Mouse (Mus musculus) liver, embryonic 14.5 days (tissue): ENCODE results near the gene Mpst. TPM values are rescaled to one million over a fixed set of nuclear protein-coding genes. Genes with fewer than 3 reads are reported as not detected.

Source experiments
- ATAC-seq: fragments of 200-750 bp; cut with Nextera tagmentation; 2 replicates; pipeline ENCODE4 v1.8.0; 2017; ENCODE audit warnings: moderate number of reproducible peaks, mild to moderate bottlenecking, moderate library complexity; ENCODE audit not compliant: insufficient read depth
- DNase-seq, 3 experiments: peaks; one replicate each; pipeline ENCODE4 v3.0.0-alpha.2; 2012 to 2013; ENCODE audit warnings: low read depth in 3 of 3, low spot score in 3 of 3
- H3K27ac ChIP-seq: fragments of 300-500 bp; sonication (generic); 2 replicates; pipeline ENCODE4 v1.5.1; 2014; ENCODE audit warnings: moderate library complexity, mild to moderate bottlenecking, control low read depth, inconsistent platforms
- H3K27me3 ChIP-seq: fragments of 300-500 bp; sonication (generic); 2 replicates; pipeline ENCODE4 v1.6.1; 2014; ENCODE audit warnings: mild to moderate bottlenecking, low read length, moderate library complexity; ENCODE audit not compliant: control insufficient read depth, insufficient read depth
- H3K36me3 ChIP-seq: fragments of 300-500 bp; sonication (generic); replicated peaks from 2 replicates; pipeline ENCODE4 v1.6.1; 2014; ENCODE audit warnings: low read depth; ENCODE audit not compliant: control insufficient read depth, insufficient read depth
- H3K4me1 ChIP-seq, 2 experiments: fragments of 200-500 bp in 1 of 2; fragments of 300-500 bp in 1 of 2; sonication (generic) in 1 of 2; replicated peaks; 2 replicates each; pipeline ENCODE4 v1.6.1; 2012 to 2014; ENCODE audit warnings: antibody characterized with exemption in 1 of 2, inconsistent platforms in 1 of 2, low read length in 1 of 2; ENCODE audit not compliant: control insufficient read depth in 2 of 2, insufficient read depth in 2 of 2
- H3K4me2 ChIP-seq: fragments of 300-500 bp; sonication (generic); 2 replicates; pipeline ENCODE4 v1.6.1; 2014; ENCODE audit warnings: low read depth, mild to moderate bottlenecking, control low read depth, moderate library complexity
- H3K4me3 ChIP-seq, 2 experiments: fragments of 200-500 bp in 1 of 2; fragments of 300-500 bp in 1 of 2; sonication (generic) in 1 of 2; 2 replicates each; pipeline ENCODE4 v1.5.1; 2012 to 2014; ENCODE audit warnings: low read depth in 2 of 2, low read length in 2 of 2, mild to moderate bottlenecking in 2 of 2, control low read depth in 1 of 2, inconsistent platforms in 1 of 2, moderate library complexity in 1 of 2; ENCODE audit not compliant: insufficient read depth in 1 of 2
- H3K9ac ChIP-seq: fragments of 300-500 bp; sonication (generic); replicated peaks from 2 replicates; pipeline ENCODE4 v1.6.1; 2014; ENCODE audit warnings: mild to moderate bottlenecking, control low read depth, moderate library complexity
- H3K9me3 ChIP-seq: fragments of 300-500 bp; sonication (generic); 2 replicates; pipeline ENCODE4 v1.6.1; 2016; ENCODE audit warnings: low read length, mixed read lengths; ENCODE audit not compliant: control insufficient read depth
- CTCF ChIP-seq: IDR thresholded peaks from 2 replicates; pipeline ENCODE4 v1.5.1; 2016; ENCODE audit warnings: antibody characterized with exemption, low read depth, control low read depth
- EP300 ChIP-seq: IDR thresholded peaks from 2 replicates; pipeline ENCODE4 v1.6.1; 2016; ENCODE audit warnings: antibody characterized with exemption, low read depth
- WGBS: fragments of 180-500 bp; shearing (Covaris S2); extraction: QIAGEN DNeasy Blood & Tissue Kit; methylation state at CpG from one replicate; pipeline ENCODE4 v1.1.7; 2014; ENCODE audit not compliant: insufficient replicate concordance; 5-methylcytosine and 5-hydroxymethylcytosine counted together
- polyA plus RNA-seq, 2 experiments: library from polyadenylated mRNA; depleted of rRNA in 1 of 2; stranded (reverse) in 1 of 2; unstranded in 1 of 2; fragments of >200 nt; fragmentation: Nextera tagmentation in 1 of 2; extraction: Ambion mirVana in 1 of 2; gene quantifications; 2 replicates each; pipeline versions ENCODE4 v1.2.1 to v1.2.3; 2012 to 2014

Gene Mpst
- polyA plus RNA-seq, 2 experiments = 6.8 to 90.7 TPM

- Histone ChIP-seq H3K27ac (no peak overlapping the region), H3K27me3 (peaks cover 15% of the 10 kb centered on the region), H3K9me3 (no peaks in the 10 kb centered on the region), H3K9ac (no peak overlapping the region), H3K4me1 (0 out of 4 replicates have a peak, but pooled peaks cover 0 to 2% of the 10 kb centered on the region in 2 experiments), H3K36me3 (no peaks in the 10 kb centered on the region), H3K4me3 (no peak overlapping the region), H3K4me2 (no peak overlapping the region)
- ATAC-seq (no peak), DNase-seq (no peak)
- 59% methylated on average over 8 of the region's 8 CpGs for WGBS
- TF ChIP-seq EP300 = no peak
- no peak for TF ChIP-seq CTCF
These were observed 32.3 kb downstream of the Mpst start for GRCm38 (mm10) chr15:78438505-78438904.

- H3K36me3 ChIP-seq = no peaks in the 10 kb centered on the region
- peaks cover 15% of the 10 kb centered on the region for H3K27me3 ChIP-seq
- no peak for DNase-seq
- no peak overlapping the region for H3K4me2 ChIP-seq
- H3K4me3 ChIP-seq = no peak overlapping the region
- 58% methylated on average over 9 of the region's 9 CpGs for WGBS
- no peak overlapping the region for H3K27ac ChIP-seq
- no peak for ATAC-seq
- TF ChIP-seq EP300 (no peak), CTCF (no peak)
- 0 out of 4 replicates have a peak, but pooled peaks cover 0 to 2% of the 10 kb centered on the region in 2 experiments for H3K4me1 ChIP-seq
- H3K9ac ChIP-seq = no peak overlapping the region
- no peaks in the 10 kb centered on the region for H3K9me3 ChIP-seq
These were observed 32.8 kb downstream of the Mpst start for GRCm38 (mm10) chr15:78438973-78439372.

- Histone ChIP-seq H3K4me3 (no peak overlapping the region), H3K4me1 (0 out of 4 replicates have a peak, but pooled peaks cover 0 to 2% of the 10 kb centered on the region in 2 experiments), H3K9me3 (no peaks in the 10 kb centered on the region), H3K9ac (no peak overlapping the region), H3K36me3 (no peaks in the 10 kb centered on the region), H3K27me3 (peaks cover 4% of the 10 kb centered on the region), H3K4me2 (no peak overlapping the region), H3K27ac (no peak overlapping the region)
- WGBS = 73% methylated on average over 19 of the region's 19 CpGs
- DNase-seq (no peak), ATAC-seq (no peak)
- no peak for TF ChIP-seq EP300
These were observed 36.0 kb downstream of the Mpst start for GRCm38 (mm10) chr15:78442231-78442630.

DNA sequence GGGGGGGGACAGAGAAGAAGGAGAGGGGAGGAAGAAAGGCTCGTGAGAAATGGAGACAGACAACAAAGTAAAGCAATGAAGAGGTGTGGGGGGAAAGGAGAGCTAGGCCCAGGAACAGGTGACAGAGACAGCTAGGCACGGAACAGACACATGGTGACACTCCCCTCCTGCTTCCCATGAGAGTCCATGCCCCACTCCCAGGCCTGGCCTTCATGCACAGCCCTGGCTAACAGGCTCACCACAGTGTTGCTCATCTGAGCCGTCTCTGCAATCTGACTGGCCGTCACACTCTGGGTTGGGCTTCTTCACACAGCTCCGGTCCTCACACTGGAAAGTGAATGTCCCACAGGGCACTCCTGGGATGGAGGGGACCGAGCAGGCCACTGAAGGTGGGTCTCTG is 37.6 kb downstream of the Mpst start:
- TF ChIP-seq EP300 = no peak
- no peak for TF ChIP-seq CTCF
- H3K27ac ChIP-seq = no peak overlapping the region
- no peak overlapping the region for H3K4me3 ChIP-seq
- H3K27me3 ChIP-seq = no peaks in the 10 kb centered on the region
- no peak for DNase-seq
- WGBS = 37% methylated on average over 6 of the region's 6 CpGs
- no peaks in the 10 kb centered on the region for H3K36me3 ChIP-seq
- H3K9me3 ChIP-seq = no peaks in the 10 kb centered on the region
- ATAC-seq = no peak
- peaks cover 3 to 6% of the 10 kb centered on the region in 2 experiments; a peak in 2 of 4 replicates for H3K4me1 ChIP-seq
- no peak overlapping the region for H3K9ac ChIP-seq
- H3K4me2 ChIP-seq = no peak overlapping the region

GRCm38 (mm10) chr15:78447121-78447520 is 40.9 kb downstream of the Mpst start:
- Histone ChIP-seq H3K27ac (no peak overlapping the region), H3K4me1 (peaks cover 16 to 25% of the 10 kb centered on the region in 2 experiments), H3K4me2 (no peak overlapping the region), H3K36me3 (no peaks in the 10 kb centered on the region), H3K27me3 (no peaks in the 10 kb centered on the region), H3K4me3 (no peak overlapping the region), H3K9ac (no peak overlapping the region), H3K9me3 (no peaks in the 10 kb centered on the region)
- no peak for DNase-seq
- no peak for ATAC-seq
- TF ChIP-seq CTCF (no peak), EP300 (no peak)
- WGBS = 45% methylated on average over 7 of the region's 7 CpGs
